Mouse (Mus musculus) CH12.LX (cell line): ENCODE measurements at regions not wholly inside any gene's neighbourhood (a gene's known extent, or its start where the extent isn't known, plus 50 kb on each side); places are given as distances from the start of the nearest gene placed in this dataset.

ENCODE experiments used
- DNase-seq: peaks from one replicate; pipeline ENCODE4 v3.0.0-alpha.2; 2013; ENCODE audit errors: extremely low read depth
- H3K27ac ChIP-seq: 2 replicates; pipeline ENCODE4 v1.5.1; 2012; ENCODE audit warnings: low read depth, mild to moderate bottlenecking, control low read depth, moderate library complexity; ENCODE audit not compliant: insufficient read depth
- H3K27me3 ChIP-seq: replicated peaks from 2 replicates; pipeline ENCODE3; 2012; ENCODE audit warnings: inconsistent platforms
- H3K36me3 ChIP-seq, 2 experiments: replicated peaks in 1 of 2; 2 replicates each; pipeline versions ENCODE3 to v1.6.1; 2012; ENCODE audit warnings: inconsistent platforms in 1 of 2, low read length in 1 of 2, mild to moderate bottlenecking in 1 of 2, mixed read lengths in 1 of 2, moderate library complexity in 1 of 2; ENCODE audit not compliant: control insufficient read depth in 1 of 2, insufficient read depth in 1 of 2
- H3K4me1 ChIP-seq, 2 experiments: 2 replicates each; pipeline ENCODE4 v1.6.1; 2012; ENCODE audit warnings: inconsistent platforms in 1 of 2, moderate library complexity in 1 of 2; ENCODE audit not compliant: insufficient read depth in 2 of 2, control insufficient read depth in 1 of 2
- H3K4me2 ChIP-seq: 2 replicates; pipeline ENCODE4 v1.6.1; 2012; ENCODE audit warnings: low read depth, mild to moderate bottlenecking, control low read depth; ENCODE audit not compliant: poor library complexity, insufficient read depth, severe bottlenecking
- H3K4me3 ChIP-seq, 3 experiments: fragments of 150-350 bp in 1 of 3; sonication (generic) in 1 of 3; replicated peaks in 1 of 3; 2 replicates each; pipeline versions ENCODE3 to v1.5.1; 2011 to 2012; ENCODE audit warnings: low read depth in 2 of 3, low read length in 2 of 3, mild to moderate bottlenecking in 2 of 3, moderate library complexity in 2 of 3, control low read depth in 1 of 3, improper control_type of control experiment in 1 of 3, inconsistent platforms in 1 of 3, mixed read lengths in 1 of 3; ENCODE audit not compliant: poor library complexity in 1 of 3
- H3K79me2 ChIP-seq: replicated peaks from 2 replicates; pipeline ENCODE4 v1.6.1; 2012; ENCODE audit warnings: mild to moderate bottlenecking, moderate library complexity; ENCODE audit not compliant: control insufficient read depth, poor library complexity, insufficient read depth, severe bottlenecking; ENCODE audit errors: extremely low read depth
- H3K9ac ChIP-seq: 2 replicates; pipeline ENCODE4 v1.6.1; 2012; ENCODE audit warnings: low read depth, mild to moderate bottlenecking, control low read depth, moderate library complexity; ENCODE audit not compliant: insufficient read depth
- H3K9me3 ChIP-seq: replicated peaks from 2 replicates; pipeline ENCODE3; 2012; ENCODE audit warnings: low read length, inconsistent platforms, mixed read lengths
- BHLHE40 ChIP-seq: IDR thresholded peaks from 2 replicates; pipeline ENCODE4 v1.6.1; 2011; ENCODE audit warnings: mild to moderate bottlenecking, low read depth, low read length, improper control_type of control experiment
- CHD1 ChIP-seq: IDR thresholded peaks from 2 replicates; pipeline ENCODE4 v1.6.1; 2012; ENCODE audit warnings: low read depth, low read length, improper control_type of control experiment, inconsistent platforms
- CTCF ChIP-seq, 2 experiments: IDR thresholded peaks in 1 of 2; conservative IDR thresholded peaks in 1 of 2; 2 replicates each; pipeline ENCODE4 v1.5.1; 2011 to 2012; ENCODE audit warnings: low read depth in 2 of 2, low read length in 2 of 2, improper control_type of control experiment in 1 of 2, inconsistent platforms in 1 of 2, mild to moderate bottlenecking in 1 of 2, moderate library complexity in 1 of 2
- ELF1 ChIP-seq: IDR thresholded peaks from 2 replicates; pipeline ENCODE4 v1.6.1; 2014; ENCODE audit warnings: low read depth, mild to moderate bottlenecking, inconsistent platforms, low read length, improper control_type of control experiment
- EP300 ChIP-seq: IDR thresholded peaks from 2 replicates; pipeline ENCODE4 v1.6.1; 2011; ENCODE audit warnings: low read length, improper control_type of control experiment
- ETS1 ChIP-seq: conservative IDR thresholded peaks from 2 replicates; pipeline ENCODE4 v1.6.1; 2012; ENCODE audit warnings: low read depth, mild to moderate bottlenecking, inconsistent platforms, low read length, improper control_type of control experiment, moderate library complexity
- GABPA ChIP-seq: IDR thresholded peaks from 2 replicates; pipeline ENCODE4 v1.6.1; 2012; ENCODE audit warnings: low read depth, low read length, improper control_type of control experiment, inconsistent platforms; ENCODE audit not compliant: insufficient replicate concordance
- HCFC1 ChIP-seq: IDR thresholded peaks from 2 replicates; pipeline ENCODE4 v1.6.1; 2012; ENCODE audit warnings: low read depth, mild to moderate bottlenecking, inconsistent platforms, low read length, improper control_type of control experiment
- JUND ChIP-seq: conservative IDR thresholded peaks from 2 replicates; pipeline ENCODE4 v1.6.1; 2011; ENCODE audit warnings: low read depth, low read length, improper control_type of control experiment
- KAT2A ChIP-seq: IDR thresholded peaks from 2 replicates; pipeline ENCODE4 v1.6.1; 2012; ENCODE audit warnings: low read length, improper control_type of control experiment, inconsistent platforms; ENCODE audit not compliant: insufficient replicate concordance
- MAFK ChIP-seq: IDR thresholded peaks from 2 replicates; pipeline ENCODE4 v1.6.1; 2011; ENCODE audit warnings: low read length, improper control_type of control experiment; ENCODE audit not compliant: insufficient replicate concordance
- MEF2A ChIP-seq: IDR thresholded peaks from 2 replicates; pipeline ENCODE4 v1.6.1; 2014; ENCODE audit warnings: low read depth, mild to moderate bottlenecking, inconsistent platforms, low read length, improper control_type of control experiment, borderline replicate concordance
- MYC ChIP-seq: IDR thresholded peaks from 2 replicates; pipeline ENCODE4 v1.6.1; 2011; ENCODE audit warnings: low read depth, mild to moderate bottlenecking, improper control_type of control experiment, low read length
- NRF1 ChIP-seq: IDR thresholded peaks from 2 replicates; pipeline ENCODE4 v1.6.1; 2014; ENCODE audit warnings: low read depth, mild to moderate bottlenecking, inconsistent platforms, low read length, improper control_type of control experiment, moderate library complexity
- POLR2A ChIP-seq: IDR thresholded peaks from 2 replicates; pipeline ENCODE4 v1.6.1; 2011; ENCODE audit warnings: low read depth, mild to moderate bottlenecking, improper control_type of control experiment, low read length
- POLR2AphosphoS2 ChIP-seq: IDR thresholded peaks from 2 replicates; pipeline ENCODE4 v1.6.1; 2011; ENCODE audit warnings: low read depth, low read length, improper control_type of control experiment
- RAD21 ChIP-seq: IDR thresholded peaks from 2 replicates; pipeline ENCODE4 v1.6.1; 2011; ENCODE audit warnings: low read depth, mild to moderate bottlenecking, low read length, improper control_type of control experiment, moderate library complexity
- RCOR1 ChIP-seq: conservative IDR thresholded peaks from 2 replicates; pipeline ENCODE4 v1.6.1; 2012; ENCODE audit warnings: low read depth, mild to moderate bottlenecking, inconsistent platforms, low read length, improper control_type of control experiment
- SIN3A ChIP-seq: IDR thresholded peaks from 2 replicates; pipeline ENCODE4 v1.6.1; 2012; ENCODE audit warnings: low read length, improper control_type of control experiment, inconsistent platforms
- SMC3 ChIP-seq: IDR thresholded peaks from 2 replicates; pipeline ENCODE4 v1.6.1; 2011; ENCODE audit warnings: low read depth, low read length, improper control_type of control experiment
- TBP ChIP-seq: conservative IDR thresholded peaks from 2 replicates; pipeline ENCODE4 v1.6.1; 2011; ENCODE audit warnings: low read depth, low read length, improper control_type of control experiment
- TCF12 ChIP-seq: IDR thresholded peaks from 2 replicates; pipeline ENCODE4 v1.6.1; 2014; ENCODE audit warnings: low read depth, mild to moderate bottlenecking, inconsistent platforms, low read length, improper control_type of control experiment
- USF1 ChIP-seq: IDR thresholded peaks from 2 replicates; pipeline ENCODE4 v1.6.1; 2014; ENCODE audit warnings: low read depth, mild to moderate bottlenecking, inconsistent platforms, low read length, improper control_type of control experiment
- USF2 ChIP-seq: conservative IDR thresholded peaks from 2 replicates; pipeline ENCODE4 v1.6.1; 2011; ENCODE audit warnings: low read depth, low read length, improper control_type of control experiment
- ZKSCAN1 ChIP-seq: IDR thresholded peaks from 2 replicates; pipeline ENCODE4 v1.6.1; 2012; ENCODE audit warnings: low read depth, inconsistent platforms, low read length, improper control_type of control experiment, borderline replicate concordance
- ZMIZ1 ChIP-seq: IDR thresholded peaks from 2 replicates; pipeline ENCODE4 v1.6.1; 2012; ENCODE audit warnings: low read depth, mild to moderate bottlenecking, inconsistent platforms, low read length, improper control_type of control experiment
- dilution Hi-C: fragments of 300-500 bp; cut with MboI; formaldehyde crosslinking; loops from 2 replicates; pipeline ENCODE4 v1.14.3; 2020; ENCODE audit warnings: low sequenced_read_pairs; ENCODE audit not compliant: extremely low pct_unique_long_range_greater_than_20kb, extremely low pct_ligation_motif_present
- in situ Hi-C: fragments of 300-500 bp; cut with MboI; formaldehyde crosslinking; loops from 3 replicates; pipeline ENCODE4 v1.14.3; 2019; ENCODE audit warnings: low sequenced_read_pairs, low pct_ligation_motif_present, low pct_unique_long_range_greater_than_20kb, mixed read lengths

- Histone ChIP-seq H3K4me1 (no peaks in the 10 kb centered on the region), H3K4me3 (no peak overlapping the region), H3K9me3 (no peaks in the 10 kb centered on the region), H3K4me2 (no peak overlapping the region), H3K27ac (no peak overlapping the region), H3K9ac (no peak overlapping the region), H3K36me3 (no peaks in the 10 kb centered on the region), H3K27me3 (no peaks in the 10 kb centered on the region), H3K79me2 (no peaks in the 10 kb centered on the region)
- in situ Hi-C loops = no loop called here
- dilution Hi-C loops = no loop called here
- TF ChIP-seq USF1 = no peak
- TF ChIP-seq KAT2A = no peak
- TF ChIP-seq ZKSCAN1 = no peak
- no peak for TF ChIP-seq ZMIZ1
- TF ChIP-seq POLR2A = no peak
- no peak for TF ChIP-seq CTCF (conservative IDR thresholded peaks at IDR 0.05 in 1 of 2, IDR thresholded peaks at IDR 0.05 in 1 of 2; ENCODE audit: low read depth in 2 of 2, low read length in 2 of 2)
- no peak for TF ChIP-seq TCF12
- TF ChIP-seq MAFK = no peak
- TF ChIP-seq SIN3A = no peak
- no peak for TF ChIP-seq SMC3
- TF ChIP-seq TBP = no peak
- TF ChIP-seq MYC = no peak
- TF ChIP-seq HCFC1 = no peak
- no peak for TF ChIP-seq RAD21
- TF ChIP-seq NRF1 = no peak
- no peak for TF ChIP-seq POLR2AphosphoS2
- TF ChIP-seq USF2 = no peak
- no peak for TF ChIP-seq EP300
- DNase-seq = no peak
Observed at GRCm38 (mm10) chr3:50987821-50988220, 236.4 kb upstream of the Noct start.

GRCm38 (mm10) chr3:50990810-50991209 is 233.4 kb upstream of the Noct start:
- in situ Hi-C loops (no loop called here), dilution Hi-C loops (no loop called here)
- H3K4me3 ChIP-seq = no peak overlapping the region
- no peaks in the 10 kb centered on the region for H3K9me3 ChIP-seq
- no peaks in the 10 kb centered on the region for H3K79me2 ChIP-seq
- no peak for DNase-seq
- no peaks in the 10 kb centered on the region for H3K4me1 ChIP-seq
- H3K9ac ChIP-seq = no peak overlapping the region
- H3K4me2 ChIP-seq = no peak overlapping the region
- no peaks in the 10 kb centered on the region for H3K36me3 ChIP-seq
- no peak overlapping the region for H3K27ac ChIP-seq
- H3K27me3 ChIP-seq = no peaks in the 10 kb centered on the region
- TF ChIP-seq CHD1 (no peak), ELF1 (no peak), SMC3 (no peak), BHLHE40 (no peak), USF1 (no peak), SIN3A (no peak), RCOR1 (no peak), MEF2A (no peak), GABPA (no peak), JUND (no peak), ETS1 (no peak)
